Mouse (Mus musculus): ENCODE data around the gene Abcc4.

- no peak for TF ChIP-seq POLR2A (IDR thresholded peaks at IDR 0.05; ENCODE audit: insufficient read depth, low read depth, low read length)
- no peak for TF ChIP-seq CTCF (IDR thresholded peaks at IDR 0.05)
These were observed 17.4 kb downstream of the Abcc4 start for GRCm38 (mm10) chr14:118688643-118689042.

Measured in heart, adult 2 months (tissue).